Mouse (Mus musculus): ENCODE data around the gene Wdr38. TPM values are rescaled to one million over a fixed set of nuclear protein-coding genes. Genes with fewer than 3 reads are reported as not detected.
A peak's percentile ranks its signal among the peaks of the same experiment; 100 is the strongest.

The Wdr38 gene
- polyA plus RNA-seq, 2 experiments, result 0.98 to 1.3 TPM

DNA sequence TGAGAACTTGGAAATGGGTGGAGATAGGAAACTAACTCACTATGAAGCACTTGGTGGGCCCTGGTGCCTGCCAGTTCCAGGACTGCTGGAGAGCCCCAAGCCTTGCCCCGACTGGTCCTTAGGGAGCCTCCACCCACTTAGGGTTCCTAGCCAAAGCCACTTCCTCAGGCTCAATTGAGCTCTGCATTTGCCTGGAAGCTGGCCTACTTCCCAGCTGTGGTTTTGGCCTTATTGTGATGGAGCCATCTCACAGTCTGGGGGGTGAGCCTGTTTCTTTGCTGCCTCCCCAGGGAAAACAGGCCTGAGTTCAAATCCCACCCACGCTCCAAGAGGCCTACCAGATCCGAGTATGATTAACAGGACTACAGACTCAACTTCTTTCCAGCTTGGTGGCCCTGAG lies 10.7 kb upstream of the Wdr38 start:
- 78% methylated on average over 3 of the region's 3 CpGs for WGBS
- TF ChIP-seq POLR2A (IDR thresholded peaks at IDR 0.05; ENCODE audit: borderline replicate concordance, extremely low read depth, insufficient read depth, insufficient read length), result no peak
- no peak overlapping the region for H3K4me2 ChIP-seq (replicated peaks; ENCODE audit: low read depth, low read length, severe bottlenecking)
- H3K9me3 ChIP-seq (ENCODE audit: control insufficient read depth, low read length), result no peaks in the 10 kb centered on the region
- DNase-seq (ENCODE audit: low spot score) (no peak), ATAC-seq (ENCODE audit: low FRiP score, low read depth) (no peak)
- no peak overlapping the region for H3K4me3 ChIP-seq (replicated peaks; ENCODE audit: low read length)
- H3K9ac ChIP-seq (ENCODE audit: low read depth, low read length, severe bottlenecking), result no peak overlapping the region
- no peak overlapping the region for H3K27ac ChIP-seq (replicated peaks; ENCODE audit: low read depth, low read length)
- no peaks in the 10 kb centered on the region for H3K36me3 ChIP-seq (ENCODE audit: control insufficient read depth, insufficient read depth, low read length)
- no peaks in the 10 kb centered on the region for H3K4me1 ChIP-seq (ENCODE audit: control insufficient read depth, insufficient read depth, low read length)
- no peaks in the 10 kb centered on the region for H3K27me3 ChIP-seq (ENCODE audit: control insufficient read depth, insufficient read depth, low read length)

DNA sequence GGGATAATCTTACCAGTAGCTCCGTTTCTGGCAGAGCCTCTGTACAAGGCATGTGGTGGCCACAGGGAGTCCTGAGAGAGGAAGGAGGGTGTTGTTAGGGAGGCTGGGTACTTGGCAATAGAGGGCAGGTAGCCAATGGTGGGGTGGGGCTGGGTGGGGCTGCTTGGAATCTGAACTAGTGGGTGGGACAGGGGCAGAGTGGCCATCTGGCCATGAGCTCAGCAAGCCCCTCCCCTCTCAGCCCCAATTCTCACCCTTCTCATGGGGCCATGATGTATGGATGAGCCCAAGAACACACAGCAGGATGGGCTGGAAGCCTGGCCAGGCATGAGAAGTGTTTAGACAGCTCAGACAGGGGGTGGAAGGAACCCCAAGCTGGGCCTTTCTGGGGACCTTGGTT lies 9.9 kb upstream of the Wdr38 start:
- DNase-seq (ENCODE audit: low spot score) (no peak), ATAC-seq (ENCODE audit: low FRiP score, low read depth) (no peak)
- Histone ChIP-seq H3K27ac (replicated peaks; ENCODE audit: low read depth, low read length) (no peak overlapping the region), H3K4me1 (ENCODE audit: control insufficient read depth, insufficient read depth, low read length) (no peaks in the 10 kb centered on the region), H3K27me3 (ENCODE audit: control insufficient read depth, insufficient read depth, low read length) (no peaks in the 10 kb centered on the region), H3K9me3 (ENCODE audit: control insufficient read depth, low read length) (no peaks in the 10 kb centered on the region), H3K9ac (ENCODE audit: low read depth, low read length, severe bottlenecking) (no peak overlapping the region), H3K4me3 (replicated peaks; ENCODE audit: low read length) (no peak overlapping the region), H3K36me3 (ENCODE audit: control insufficient read depth, insufficient read depth, low read length) (no peaks in the 10 kb centered on the region), H3K4me2 (replicated peaks; ENCODE audit: low read depth, low read length, severe bottlenecking) (no peak overlapping the region)
- TF ChIP-seq POLR2A (IDR thresholded peaks at IDR 0.05; ENCODE audit: borderline replicate concordance, extremely low read depth, insufficient read depth, insufficient read length), result no peak
- 47% methylated on average over 1 of the region's 1 CpGs for whole genome bisulfite sequencing

DNA sequence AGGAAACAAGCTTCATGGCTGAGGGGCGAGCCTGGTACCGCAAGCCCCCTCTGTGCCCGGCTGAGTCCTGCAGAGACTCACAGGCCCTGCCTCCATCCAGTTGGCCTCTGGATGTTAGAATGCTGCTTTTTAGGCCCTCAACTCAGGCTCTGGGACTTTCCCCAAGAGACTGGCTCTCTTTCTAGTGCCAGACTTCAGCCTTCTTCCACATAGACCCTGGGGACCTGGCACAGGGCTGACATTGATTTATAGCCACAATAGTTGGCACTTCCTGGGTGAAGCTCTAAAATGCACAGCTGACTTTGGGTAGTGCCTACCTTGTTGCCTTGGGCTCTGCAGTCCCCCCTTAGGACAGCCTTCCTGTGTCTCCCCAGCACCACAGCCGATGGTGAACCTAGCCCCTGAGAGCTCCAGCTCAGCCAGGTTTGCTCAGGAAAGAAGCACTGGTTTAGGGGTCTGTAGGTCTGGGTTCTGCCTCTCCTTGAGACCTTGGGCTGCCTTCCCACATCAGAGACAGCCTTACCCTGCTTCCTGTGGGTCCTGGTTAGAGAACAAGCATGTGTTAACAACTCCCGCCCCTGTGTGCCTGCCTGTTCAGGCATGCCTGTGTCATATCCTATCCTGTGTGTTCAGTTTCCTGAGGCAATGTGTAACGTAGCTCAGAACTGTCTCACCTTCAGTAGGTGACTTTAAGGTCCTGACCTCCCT lies 9.3 kb upstream of the Wdr38 start:
- DNase-seq (ENCODE audit: low spot score) (peak; percentile 47), ATAC-seq (ENCODE audit: low FRiP score, low read depth) (no peak)

GRCm38 (mm10) chr2:38988929-38989328 lies 8.3 kb upstream of the Wdr38 start:
- no peaks in the 10 kb centered on the region for H3K27me3 ChIP-seq (ENCODE audit: control insufficient read depth, insufficient read depth, low read length)
- no peak overlapping the region for H3K4me2 ChIP-seq (replicated peaks; ENCODE audit: low read depth, low read length, severe bottlenecking)
- no peaks in the 10 kb centered on the region for H3K36me3 ChIP-seq (ENCODE audit: control insufficient read depth, insufficient read depth, low read length)
- DNase-seq (ENCODE audit: low spot score) (no peak), ATAC-seq (ENCODE audit: low FRiP score, low read depth) (no peak)
- no peak overlapping the region for H3K9ac ChIP-seq (ENCODE audit: low read depth, low read length, severe bottlenecking)
- no peak overlapping the region for H3K4me3 ChIP-seq (replicated peaks; ENCODE audit: low read length)
- no peak for TF ChIP-seq POLR2A (IDR thresholded peaks at IDR 0.05; ENCODE audit: borderline replicate concordance, extremely low read depth, insufficient read depth, insufficient read length)
- no peaks in the 10 kb centered on the region for H3K4me1 ChIP-seq (ENCODE audit: control insufficient read depth, insufficient read depth, low read length)
- no peak overlapping the region for H3K27ac ChIP-seq (replicated peaks; ENCODE audit: low read depth, low read length)
- no peaks in the 10 kb centered on the region for H3K9me3 ChIP-seq (ENCODE audit: control insufficient read depth, low read length)
- 91% methylated on average over 2 of the region's 2 CpGs for WGBS

More for the DNA sequence above, 9.3 kb upstream of the Wdr38 start:
- Histone ChIP-seq H3K4me2 (replicated peaks; ENCODE audit: low read depth, low read length, severe bottlenecking) (no peak overlapping the region), H3K4me3 (replicated peaks; ENCODE audit: low read length) (no peak overlapping the region), H3K4me1 (ENCODE audit: control insufficient read depth, insufficient read depth, low read length) (no peaks in the 10 kb centered on the region), H3K9me3 (ENCODE audit: control insufficient read depth, low read length) (no peaks in the 10 kb centered on the region), H3K36me3 (ENCODE audit: control insufficient read depth, insufficient read depth, low read length) (no peaks in the 10 kb centered on the region), H3K9ac (ENCODE audit: low read depth, low read length, severe bottlenecking) (no peak overlapping the region), H3K27me3 (ENCODE audit: control insufficient read depth, insufficient read depth, low read length) (no peaks in the 10 kb centered on the region), H3K27ac (replicated peaks; ENCODE audit: low read depth, low read length) (no peak overlapping the region)
- TF ChIP-seq POLR2A (IDR thresholded peaks at IDR 0.05; ENCODE audit: borderline replicate concordance, extremely low read depth, insufficient read depth, insufficient read length), result no peak
- WGBS, result 77% methylated on average over 6 of the region's 6 CpGs

- Histone ChIP-seq H3K4me3 (replicated peaks; ENCODE audit: low read length) (no peak overlapping the region), H3K4me2 (replicated peaks; ENCODE audit: low read depth, low read length, severe bottlenecking) (no peak overlapping the region), H3K36me3 (ENCODE audit: control insufficient read depth, insufficient read depth, low read length) (no peaks in the 10 kb centered on the region), H3K27me3 (ENCODE audit: control insufficient read depth, insufficient read depth, low read length) (no peaks in the 10 kb centered on the region), H3K9ac (ENCODE audit: low read depth, low read length, severe bottlenecking) (no peak overlapping the region), H3K9me3 (ENCODE audit: control insufficient read depth, low read length) (no peaks in the 10 kb centered on the region), H3K27ac (replicated peaks; ENCODE audit: low read depth, low read length) (no peak overlapping the region), H3K4me1 (ENCODE audit: control insufficient read depth, insufficient read depth, low read length) (no peaks in the 10 kb centered on the region)
- WGBS, result 71% methylated on average over 4 of the region's 4 CpGs
- ATAC-seq (ENCODE audit: low FRiP score, low read depth) (no peak), DNase-seq (ENCODE audit: low spot score) (no peak)
- TF ChIP-seq POLR2A (IDR thresholded peaks at IDR 0.05; ENCODE audit: borderline replicate concordance, extremely low read depth, insufficient read depth, insufficient read length), result no peak
Observed at GRCm38 (mm10) chr2:38992004-38992403, 5.3 kb upstream of the Wdr38 start.

Data from limb, embryonic 14.5 days (tissue).